Mouse (Mus musculus) megakaryocyte-erythroid progenitor cell, adult 5-6 weeks (primary cell): ENCODE results near the gene Astn2. TPM values are rescaled to one million over a fixed set of nuclear protein-coding genes. Genes with fewer than 3 reads are reported as not detected.

Experiments used
- ATAC-seq: replicated peaks from 2 replicates; pipeline ENCODE4 v1.8.0; 2016; ENCODE audit warnings: mild to moderate bottlenecking, inconsistent platforms; ENCODE audit not compliant: severe bottlenecking, poor library complexity, low FRiP score, low TSS enrichment
- total RNA-seq, 2 experiments: library from RNA; stranded (forward) in 1 of 2; stranded (reverse) in 1 of 2; fragments of 200-1000, 215-1000 nt in 1 of 2; fragments of >200 nt in 1 of 2; fragmentation: Nextera tagmentation in 1 of 2; gene quantifications; 2 replicates each; pipeline ENCODE4 v1.2.3; 2014 to 2017

Gene Astn2
- total RNA-seq, 2 experiments from 2014 or later, result not detected

DNA sequence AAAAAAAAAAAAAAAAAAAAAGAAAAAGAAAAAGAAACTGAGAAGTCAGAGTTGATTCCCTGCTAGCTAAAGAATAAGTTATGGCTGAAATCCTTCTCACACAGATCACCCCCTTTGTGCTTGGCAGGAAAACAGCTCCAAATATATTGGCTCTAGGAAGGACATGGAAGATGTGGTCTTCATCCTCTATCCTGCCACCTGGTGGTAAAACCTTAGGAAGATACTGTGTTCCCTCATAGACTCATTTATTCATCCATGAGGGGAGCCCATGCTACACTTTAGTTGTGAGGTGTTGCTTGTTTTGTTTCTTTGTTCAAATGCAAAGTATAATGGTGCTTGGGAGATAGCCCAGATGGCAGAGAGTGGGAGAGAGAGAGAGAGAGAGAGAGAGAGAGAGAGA, 613.4 kb downstream of the Astn2 start:
- no peak for ATAC-seq

DNA sequence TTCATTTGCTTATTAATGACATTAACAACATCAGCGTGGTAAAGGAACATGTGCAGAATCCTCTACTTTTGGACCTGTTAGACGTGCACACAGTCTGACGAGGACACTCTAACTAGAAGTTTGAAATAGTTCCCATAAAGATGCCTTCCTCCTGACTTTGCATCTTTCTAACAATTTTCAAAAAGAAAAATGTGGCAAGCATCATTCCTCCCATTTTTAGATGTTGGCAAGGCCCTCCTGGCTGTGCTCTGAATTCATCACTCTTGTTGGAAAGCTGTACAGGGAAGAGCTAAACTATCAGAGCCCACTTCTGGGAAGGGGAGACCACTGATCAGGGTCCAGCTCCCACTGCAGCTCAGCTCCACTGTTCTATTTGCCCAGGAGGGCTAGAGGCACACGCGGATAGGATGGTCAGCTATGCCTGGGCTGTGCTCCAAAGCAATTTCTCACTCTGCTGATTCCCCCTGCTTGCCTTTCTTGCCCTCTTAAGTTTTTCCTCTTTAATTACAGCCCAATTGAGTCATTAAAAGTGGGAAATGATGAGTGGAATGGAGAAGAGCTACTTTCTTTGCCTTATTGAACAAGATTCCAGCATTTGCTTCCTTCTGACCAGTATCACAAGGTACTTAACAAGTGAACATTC, 630.9 kb downstream of the Astn2 start:
- no peak for ATAC-seq

DNA sequence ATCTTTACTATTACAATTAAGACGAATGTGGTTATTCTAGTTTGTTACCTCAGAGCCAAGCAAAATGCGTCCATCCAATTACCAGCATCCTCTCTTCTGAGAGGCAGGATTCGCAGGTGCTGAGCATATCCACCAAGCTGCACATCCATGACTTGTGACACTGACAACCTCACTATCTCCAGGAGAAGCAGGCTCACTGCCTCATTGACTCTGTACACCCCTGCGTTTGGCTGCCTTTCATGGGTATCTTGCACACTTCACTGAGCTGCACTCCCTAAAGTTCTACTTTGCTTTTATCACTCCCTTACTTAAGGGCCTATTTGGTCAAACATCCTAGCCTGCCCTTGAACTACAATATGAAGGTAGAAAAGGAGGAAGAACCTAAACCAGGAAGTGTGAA, 633.5 kb downstream of the Astn2 start:
- ATAC-seq, result no peak

DNA sequence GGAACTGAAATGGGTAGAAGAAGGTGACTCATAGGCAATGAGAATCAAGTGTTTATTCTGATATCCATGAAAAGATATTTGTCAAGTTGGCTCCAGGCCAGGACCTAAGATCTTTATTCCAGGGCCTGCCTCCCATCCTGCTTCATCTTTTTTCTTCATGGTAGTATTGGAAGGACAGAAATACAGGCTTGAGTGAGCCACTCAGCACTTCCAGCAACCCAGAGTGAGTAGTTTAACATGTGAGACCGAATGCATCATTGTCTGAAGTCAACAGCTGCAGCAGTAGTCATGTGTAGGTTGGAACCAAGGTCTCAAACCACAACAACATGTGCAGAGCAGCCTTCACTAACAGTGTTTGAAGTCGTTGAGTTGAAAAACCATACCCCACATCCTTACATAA, 636.5 kb downstream of the Astn2 start:
- ATAC-seq, result no peak

DNA sequence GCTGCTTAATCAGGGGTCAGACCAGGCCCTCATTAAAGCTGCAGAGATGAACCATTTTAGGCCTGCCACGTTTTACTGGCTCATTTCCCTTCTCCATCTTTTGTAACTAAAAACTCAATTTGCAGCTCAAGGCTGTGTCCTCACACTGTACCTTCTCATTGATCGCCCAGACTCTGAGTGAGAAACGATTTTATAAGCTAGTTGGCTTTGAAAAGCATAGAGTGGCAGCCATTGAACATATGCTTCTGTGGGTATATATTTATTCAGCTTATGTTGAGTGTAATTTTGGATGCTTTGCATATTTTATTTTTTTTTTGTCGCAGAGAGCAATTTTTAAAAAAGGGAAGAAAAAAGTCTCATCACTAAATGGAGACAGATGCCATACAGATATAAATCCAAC, 637.0 kb downstream of the Astn2 start:
- no peak for ATAC-seq

DNA sequence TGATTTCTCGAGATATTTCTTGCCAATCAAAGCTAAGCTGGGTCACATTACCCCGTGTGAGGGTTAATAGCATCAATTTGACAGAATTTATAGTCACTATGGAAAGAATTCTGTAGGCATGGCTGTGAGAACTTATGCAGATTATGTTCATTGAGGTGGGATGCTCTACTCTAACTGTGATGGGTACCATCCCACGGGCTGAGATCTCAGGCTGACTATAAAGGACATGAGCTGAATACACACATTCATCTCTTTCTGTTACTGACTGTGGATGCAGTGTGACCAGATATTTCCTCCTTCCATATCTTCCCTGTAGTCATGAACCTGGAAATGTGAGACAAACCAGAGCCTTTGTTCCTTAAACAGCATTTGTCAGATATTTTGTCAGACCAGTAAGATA, 639.1 kb downstream of the Astn2 start:
- no peak for ATAC-seq

DNA sequence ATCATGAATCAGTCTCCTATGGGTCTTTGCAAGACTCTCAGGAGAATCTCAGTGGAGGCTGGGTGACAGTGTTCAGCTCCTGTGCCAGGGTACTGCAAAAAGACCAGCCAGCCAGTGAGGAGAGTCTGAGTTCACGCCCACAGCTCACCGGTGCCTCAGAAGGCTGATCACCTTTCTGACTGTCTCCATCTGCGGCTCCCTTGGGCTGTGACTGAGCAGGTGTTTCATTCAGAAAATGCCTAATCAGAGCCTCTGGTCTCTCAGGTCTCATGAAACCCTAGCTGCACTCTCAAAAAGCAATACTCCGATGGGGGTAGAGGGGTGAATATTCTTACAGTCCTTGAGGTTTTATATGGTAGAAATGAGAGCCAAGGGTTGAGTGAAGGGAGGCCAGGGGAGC, 640.1 kb downstream of the Astn2 start:
- no peak for ATAC-seq

DNA sequence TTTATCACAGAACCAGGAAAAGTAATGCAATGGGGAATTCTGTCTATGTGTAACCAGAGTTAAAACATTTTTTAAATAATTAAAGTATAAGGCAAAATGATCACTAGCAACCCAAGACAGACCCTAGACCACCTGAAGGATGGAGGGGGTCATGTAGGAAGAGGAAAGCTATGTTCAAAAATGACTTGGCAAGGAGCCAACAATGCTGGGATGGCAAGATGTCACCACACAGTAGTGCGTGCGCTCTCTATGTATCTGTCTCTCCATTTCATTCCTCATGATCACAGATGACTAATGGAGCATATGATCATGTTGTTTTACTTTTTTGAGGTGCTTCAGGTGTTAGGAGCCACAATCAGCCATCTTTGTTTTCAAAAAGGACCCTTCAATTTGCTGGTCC, 640.6 kb downstream of the Astn2 start:
- no peak for ATAC-seq

DNA sequence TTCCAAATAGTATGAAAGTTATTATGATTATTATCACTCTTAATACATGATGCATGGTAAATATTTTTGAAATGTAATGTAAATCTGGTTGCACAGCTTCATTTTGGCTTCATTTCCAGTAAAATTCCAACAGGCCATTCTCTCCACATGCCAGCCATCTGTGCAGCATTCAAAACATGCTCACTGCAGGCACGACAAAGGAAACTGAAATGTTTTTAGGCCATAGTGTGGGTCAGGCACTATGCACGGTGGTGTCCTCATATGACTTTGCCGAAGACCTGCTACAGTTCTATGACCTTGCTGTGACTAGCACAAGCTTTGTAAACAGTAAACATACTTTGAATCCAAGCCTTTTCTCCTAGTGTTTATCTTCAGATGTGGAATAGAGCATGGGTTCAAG, 642.3 kb downstream of the Astn2 start:
- ATAC-seq, result no peak

DNA sequence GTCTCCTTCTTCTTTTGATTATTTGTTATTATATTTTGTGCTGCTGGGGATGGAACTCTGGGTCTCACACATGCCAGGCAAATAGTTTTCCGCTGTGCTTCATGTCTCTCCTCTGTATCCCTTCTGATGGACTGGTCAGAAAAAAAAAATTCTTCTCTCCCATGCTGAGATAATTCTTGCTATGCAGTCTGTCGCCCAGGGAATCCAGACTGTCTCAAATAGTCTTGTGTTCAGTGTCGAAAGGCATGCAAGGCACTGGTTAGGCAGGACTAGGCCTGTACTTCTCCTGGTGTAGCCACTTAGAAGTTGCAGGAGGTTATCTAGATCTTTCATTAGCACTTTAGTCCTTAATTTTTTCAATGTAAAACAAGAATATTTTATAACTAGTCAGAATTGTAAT, 642.8 kb downstream of the Astn2 start:
- ATAC-seq, result no peak

DNA sequence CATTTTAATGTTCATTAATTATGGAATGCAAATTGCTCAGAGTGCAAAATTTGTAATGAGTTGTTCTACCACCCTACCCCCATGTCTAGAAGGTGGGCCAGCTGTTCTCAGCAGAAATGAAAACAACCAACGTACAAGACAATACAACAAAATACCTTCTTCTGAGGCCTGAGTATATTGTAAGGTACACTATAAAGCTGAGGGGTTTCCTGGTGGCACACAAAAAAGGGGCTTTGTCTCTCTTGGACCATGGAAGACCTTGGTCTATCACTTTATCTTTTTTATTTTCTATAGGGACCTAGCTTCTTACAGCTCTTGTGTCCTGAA, 645.6 kb downstream of the Astn2 start:
- no peak for ATAC-seq

DNA sequence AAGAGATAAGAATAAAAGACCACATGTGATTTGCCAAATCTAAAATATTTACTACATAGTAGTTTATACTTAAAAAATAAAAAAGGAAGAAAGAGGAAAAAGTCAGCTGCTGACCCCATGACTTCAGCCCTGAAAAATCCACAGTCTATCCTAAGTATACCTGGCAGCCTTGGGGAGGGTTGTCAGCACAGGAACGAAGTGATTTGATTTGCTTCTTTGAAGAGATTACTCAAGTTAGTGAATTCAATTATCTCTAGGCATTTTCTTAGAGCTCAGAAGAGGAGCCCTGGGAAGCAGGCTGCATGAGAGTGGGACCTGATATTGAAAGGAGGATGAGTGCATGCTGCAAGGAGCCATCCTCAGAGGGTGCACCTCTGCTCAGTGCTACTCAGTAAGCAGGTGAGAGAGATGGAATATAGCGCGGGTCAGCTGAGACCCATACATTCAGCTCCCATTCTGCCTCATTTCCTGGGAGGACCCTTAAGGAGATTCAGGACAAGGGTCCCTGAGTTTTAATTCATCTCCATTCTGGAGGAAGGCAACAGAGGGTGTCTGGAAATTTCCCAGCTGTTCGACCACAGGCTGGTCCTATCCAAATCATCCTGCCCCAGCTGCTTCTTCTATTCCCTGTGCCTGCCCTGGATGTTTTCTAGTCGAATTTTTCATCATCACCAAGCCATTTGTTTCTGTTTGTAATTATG, 646.1 kb downstream of the Astn2 start:
- ATAC-seq, result no peak

DNA sequence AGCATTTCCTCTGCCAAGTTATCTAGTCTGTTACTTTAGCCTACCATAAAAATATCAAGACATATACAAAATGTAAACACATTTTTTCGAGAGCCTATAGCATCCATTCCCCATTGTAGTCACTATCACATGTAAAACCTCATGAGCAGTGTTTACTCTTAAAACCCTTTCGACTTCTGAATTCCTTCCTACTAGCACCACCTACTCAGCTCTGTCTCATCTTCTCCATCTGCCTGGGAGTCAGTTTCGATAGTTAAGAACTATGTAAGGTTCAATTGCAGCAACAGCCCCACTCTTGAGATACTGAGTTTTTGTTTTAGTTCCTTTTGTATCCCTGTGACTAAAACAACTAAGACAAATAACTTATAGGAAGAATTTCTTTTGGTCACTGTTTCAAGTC, 651.5 kb downstream of the Astn2 start:
- no peak for ATAC-seq

DNA sequence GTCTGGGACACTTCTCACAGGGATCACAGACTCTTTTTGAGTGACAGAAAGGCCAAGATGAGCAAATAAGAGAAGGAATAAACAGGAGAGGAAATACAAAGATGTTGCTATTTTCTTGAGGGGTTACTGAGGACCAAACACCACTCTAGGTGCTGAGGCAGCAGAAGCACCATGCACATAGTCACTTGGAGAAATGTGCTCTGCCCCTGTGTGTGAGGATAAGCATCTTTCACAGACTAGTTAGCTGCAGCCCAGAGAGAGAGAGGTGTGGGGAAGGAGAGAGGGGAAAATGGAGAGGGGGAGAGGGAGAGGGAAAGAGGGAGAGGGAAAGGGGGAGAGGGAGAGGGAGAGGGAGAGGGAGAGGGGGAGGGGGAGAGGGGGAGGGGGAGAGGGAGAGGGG, 659.6 kb downstream of the Astn2 start:
- no peak for ATAC-seq

DNA sequence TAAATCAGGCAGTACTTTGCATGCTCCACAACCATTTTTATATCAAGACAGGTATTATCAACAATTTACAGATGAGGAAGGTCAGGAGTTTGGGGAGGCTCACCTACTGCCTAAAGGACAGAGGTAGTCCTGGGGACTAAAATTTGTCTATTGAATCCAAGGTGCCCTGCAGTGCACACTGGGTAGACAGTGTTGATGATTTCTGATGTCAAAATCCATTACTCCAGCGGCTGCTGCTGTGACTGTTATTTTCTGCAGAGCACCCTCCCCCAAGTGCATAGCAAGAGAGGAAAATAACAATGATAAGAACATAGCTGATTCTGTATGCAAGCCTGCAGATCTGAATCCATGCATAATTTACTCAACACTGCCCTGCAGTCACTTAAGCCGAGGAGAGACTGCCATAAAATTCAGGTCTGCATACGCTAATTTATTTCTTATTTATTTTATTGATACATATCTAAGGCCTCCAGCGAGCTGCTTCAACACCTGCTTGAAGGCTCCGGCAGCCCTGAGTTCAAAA, 660.3 kb downstream of the Astn2 start:
- ATAC-seq, result no peak

DNA sequence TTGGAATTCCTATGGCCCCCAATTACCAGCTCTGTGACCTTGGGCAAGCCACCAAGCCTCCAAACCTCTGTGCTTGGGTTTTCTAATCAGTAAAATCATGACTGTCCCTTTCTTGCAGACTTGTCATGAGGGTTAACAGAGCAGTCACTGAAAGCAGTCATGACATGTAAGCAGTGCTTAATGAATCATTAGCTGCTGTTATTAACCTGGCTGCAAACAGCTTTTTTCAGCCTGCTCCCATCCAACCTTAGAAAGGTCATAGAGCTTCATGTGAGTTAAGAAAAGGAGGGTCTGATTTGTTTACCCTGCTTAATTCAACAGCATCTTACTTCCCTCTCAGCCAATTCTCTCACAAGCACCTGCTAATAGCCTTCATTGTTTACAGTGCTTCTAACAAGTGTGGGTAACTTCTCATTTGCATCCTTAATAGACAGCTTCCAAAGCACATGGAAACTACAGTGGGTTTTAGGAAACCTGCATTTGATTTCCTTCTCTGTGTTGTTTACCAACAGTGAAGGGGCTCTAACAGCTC, 661.2 kb downstream of the Astn2 start:
- no peak for ATAC-seq

DNA sequence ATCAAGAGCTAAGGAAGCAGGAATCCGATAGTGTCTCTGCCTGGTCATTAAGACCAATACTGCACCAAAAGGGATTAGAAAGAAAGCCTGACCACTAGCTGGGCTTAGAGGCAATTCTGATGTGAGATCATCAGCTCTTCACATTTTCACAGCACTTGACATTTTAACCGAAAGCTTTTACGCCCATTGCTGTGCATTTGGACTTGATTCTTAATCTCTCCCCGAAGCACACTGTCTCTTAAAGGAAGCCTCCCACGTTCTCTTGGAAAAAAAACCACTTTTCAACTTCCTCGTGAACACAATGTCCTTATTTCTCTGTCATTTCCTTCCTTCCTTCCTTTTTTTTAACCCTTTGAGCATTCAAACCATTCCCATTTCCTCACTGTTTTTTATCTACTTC, 680.0 kb downstream of the Astn2 start:
- no peak for ATAC-seq

DNA sequence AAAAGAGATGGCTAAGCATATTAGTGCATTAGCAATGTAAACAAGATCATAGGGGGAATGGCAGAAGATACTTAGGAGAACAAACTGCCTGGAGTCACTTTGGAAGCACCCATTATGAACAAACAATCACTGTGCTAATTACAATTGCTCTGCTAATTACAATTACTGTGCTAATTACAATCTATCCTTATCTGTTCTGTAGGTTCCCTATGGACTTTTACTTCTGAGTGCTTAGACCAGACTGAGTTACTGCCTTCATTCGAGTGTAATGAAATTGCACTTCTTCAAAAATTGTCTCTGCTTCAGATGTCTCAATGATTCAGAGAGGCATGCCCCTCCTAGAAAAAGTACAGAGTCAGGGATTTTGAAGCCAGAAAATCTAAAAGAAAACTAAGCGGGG, 684.8 kb downstream of the Astn2 start:
- ATAC-seq, result no peak

DNA sequence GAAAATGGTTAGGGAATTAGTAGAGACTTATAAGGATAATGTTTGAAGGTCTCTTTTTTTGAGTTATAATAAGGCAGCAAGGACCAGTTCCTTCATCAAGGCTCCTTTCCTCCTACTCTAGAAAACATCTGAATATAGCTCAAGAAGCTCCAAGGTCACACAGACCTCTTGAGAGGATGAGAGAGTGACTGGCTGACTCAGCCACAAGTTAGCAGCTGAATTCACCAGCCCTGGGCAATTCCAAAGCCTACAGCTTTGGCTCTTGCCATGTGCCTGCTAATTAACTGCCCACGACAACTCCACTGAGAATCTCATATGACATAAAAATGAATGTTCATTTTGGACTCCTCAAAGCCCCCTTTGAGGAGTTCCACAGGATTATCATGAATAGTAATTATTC, 686.5 kb downstream of the Astn2 start:
- ATAC-seq, result no peak

DNA sequence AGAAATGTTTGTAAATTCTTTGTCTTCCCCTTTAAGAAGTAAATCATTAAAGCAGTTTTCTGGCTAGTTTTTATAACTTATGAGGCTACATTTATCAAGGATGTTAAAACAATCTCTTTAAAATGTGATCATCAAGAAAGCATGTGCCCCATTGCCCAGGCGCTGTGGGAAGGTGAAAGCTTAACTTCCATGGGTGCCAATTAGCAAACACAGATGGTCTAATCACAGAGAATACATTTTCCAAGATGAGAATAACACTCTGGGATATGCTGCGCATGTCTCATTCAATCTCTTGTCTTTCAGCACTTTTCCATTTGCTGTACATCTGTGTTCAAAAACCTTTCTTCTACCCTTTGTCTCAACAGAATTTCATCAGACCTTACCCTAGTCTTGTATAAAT, 688.3 kb downstream of the Astn2 start:
- ATAC-seq, result no peak

DNA sequence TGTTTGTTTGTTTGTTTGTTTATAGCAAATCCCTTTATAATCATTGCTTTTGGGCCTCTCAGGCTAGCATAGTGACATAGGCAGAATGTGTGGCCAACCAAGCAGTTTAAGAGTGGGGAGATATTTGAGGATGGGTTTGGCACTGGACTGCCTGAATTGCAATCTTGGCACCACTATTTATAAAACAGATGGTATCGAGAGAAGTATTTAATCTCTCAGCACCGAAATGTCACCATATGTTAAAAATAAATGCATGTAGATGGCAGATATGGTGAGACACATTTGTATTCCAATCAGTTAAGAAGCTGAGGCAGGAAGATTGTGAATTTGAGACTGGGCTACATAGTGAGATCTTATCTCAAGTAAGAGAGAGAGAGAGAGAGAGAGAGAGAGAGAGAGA, 692.7 kb downstream of the Astn2 start:
- ATAC-seq, result no peak
